Mouse (Mus musculus): Measurements from ENCODE around the gene Mdp1. TPM values are rescaled to one million over a fixed set of nuclear protein-coding genes. Genes with fewer than 3 reads are reported as not detected.

Mdp1 gene
- polyA plus RNA-seq, 1 experiment from 2014 or later, result 100 TPM

- peaks cover 54% of the 10 kb centered on the region for H3K36me3 ChIP-seq (ENCODE audit: control insufficient read depth, insufficient read depth, low read length)
Measured at GRCm38 (mm10) chr14:55608339-55608738, 52.0 kb downstream of the Mdp1 start.

More at GRCm38 (mm10) chr14:55608339-55608738, 52.0 kb downstream of the Mdp1 start:
- Histone ChIP-seq H3K27ac (replicated peaks in 1 of 2; ENCODE audit: control insufficient read depth in 1 of 2, insufficient read depth in 1 of 2, low read depth in 2 of 2, low read length in 2 of 2) (no peak overlapping the region), H3K4me2 (ENCODE audit: low read length) (no peak overlapping the region), H3K27me3 (ENCODE audit: control insufficient read depth, insufficient read depth, low read length) (no peaks in the 10 kb centered on the region), H3K9ac (ENCODE audit: low read length) (no peak overlapping the region), H3K4me1 (ENCODE audit: control insufficient read depth in 2 of 2, insufficient read depth in 2 of 2, low read length in 2 of 2) (peaks cover 7 to 11% of the 10 kb centered on the region in 2 experiments; a peak in 3 of 4 replicates), H3K9me3 (ENCODE audit: control insufficient read depth, low read length) (no peaks in the 10 kb centered on the region), H3K4me3 (ENCODE audit: control insufficient read depth in 1 of 2, insufficient read depth in 1 of 2, low read depth in 1 of 2, low read length in 2 of 2) (no peak overlapping the region)
- ATAC-seq (ENCODE audit: insufficient number of reproducible peaks, insufficient read depth, low FRiP score, low read depth), result no peak
- 95% methylated on average over 6 of the region's 6 CpGs for WGBS

Other genes with a start within 250 kb of the Mdp1 start
- gene Dhrs4, start 181.8 kb downstream of the Mdp1 start, polyA plus RNA-seq (2014; fragmentation: Nextera tagmentation; extraction: Ambion mirVana), result 43.4 and 54.1 TPM in 2 replicates
- gene Carmil3, start 169.9 kb downstream of the Mdp1 start, polyA plus RNA-seq (2014; fragmentation: Nextera tagmentation; extraction: Ambion mirVana), result 1.6 and 2.9 TPM in 2 replicates
- 0.12 and 0.36 TPM in 2 replicates for gene Cpne6, start 150.1 kb downstream of the Mdp1 start, polyA plus RNA-seq (2014; fragmentation: Nextera tagmentation; extraction: Ambion mirVana)
- gene Nrl, start 135.5 kb downstream of the Mdp1 start, polyA plus RNA-seq (2014; fragmentation: Nextera tagmentation; extraction: Ambion mirVana), result not detected in 2 replicates
- gene Pck2, start 120.2 kb downstream of the Mdp1 start, polyA plus RNA-seq (2014; fragmentation: Nextera tagmentation; extraction: Ambion mirVana), result 35.1 TPM in 2 replicates
- gene Dcaf11, start 100.5 kb downstream of the Mdp1 start, polyA plus RNA-seq (2014; fragmentation: Nextera tagmentation; extraction: Ambion mirVana), result 68.1 and 74.1 TPM in 2 replicates
- gene A730061H03Rik, start 100.1 kb downstream of the Mdp1 start, polyA plus RNA-seq (2014; fragmentation: Nextera tagmentation; extraction: Ambion mirVana), result not detected in 2 replicates
- gene Fitm1, start 84.9 kb downstream of the Mdp1 start, polyA plus RNA-seq (2014; fragmentation: Nextera tagmentation; extraction: Ambion mirVana), result 97.6 and 102 TPM in 2 replicates
- 224 and 250 TPM in 2 replicates for gene Psme1, start 82.4 kb downstream of the Mdp1 start, polyA plus RNA-seq (2014; fragmentation: Nextera tagmentation; extraction: Ambion mirVana)
- 22.6 and 22.7 TPM in 2 replicates for gene Emc9, start 75.2 kb downstream of the Mdp1 start, polyA plus RNA-seq (2014; fragmentation: Nextera tagmentation; extraction: Ambion mirVana)
- 225 and 229 TPM in 2 replicates for gene Psme2, start 69.4 kb downstream of the Mdp1 start, polyA plus RNA-seq (2014; fragmentation: Nextera tagmentation; extraction: Ambion mirVana)
- gene Rnf31, start 68.8 kb downstream of the Mdp1 start, polyA plus RNA-seq (2014; fragmentation: Nextera tagmentation; extraction: Ambion mirVana), result 12.7 and 13.1 TPM in 2 replicates
- gene Irf9, start 56.9 kb downstream of the Mdp1 start, polyA plus RNA-seq (2014; fragmentation: Nextera tagmentation; extraction: Ambion mirVana), result 9.8 and 10.1 TPM in 2 replicates
- gene Rec8, start 42.5 kb downstream of the Mdp1 start, polyA plus RNA-seq (2014; fragmentation: Nextera tagmentation; extraction: Ambion mirVana), result 7.1 and 10.2 TPM in 2 replicates
- 65.7 and 68.4 TPM in 2 replicates for gene Ipo4, start 24.6 kb downstream of the Mdp1 start, polyA plus RNA-seq (2014; fragmentation: Nextera tagmentation; extraction: Ambion mirVana)
- gene Gm49378, start 22.6 kb downstream of the Mdp1 start, polyA plus RNA-seq (2014; fragmentation: Nextera tagmentation; extraction: Ambion mirVana), result 1.8 and 2.5 TPM in 2 replicates
- 86.6 and 90.0 TPM in 2 replicates for gene Tm9sf1, start 16.7 kb downstream of the Mdp1 start, polyA plus RNA-seq (2014; fragmentation: Nextera tagmentation; extraction: Ambion mirVana)
- gene Tssk4, start 10.3 kb downstream of the Mdp1 start, polyA plus RNA-seq (2014; fragmentation: Nextera tagmentation; extraction: Ambion mirVana), result 0.35 and 0.46 TPM in 2 replicates
- 40.6 and 40.9 TPM in 2 replicates for gene Gmpr2, start 11.4 kb upstream of the Mdp1 start, polyA plus RNA-seq (2014; fragmentation: Nextera tagmentation; extraction: Ambion mirVana)
- gene Nedd8, start 11.6 kb upstream of the Mdp1 start, polyA plus RNA-seq (2014; fragmentation: Nextera tagmentation; extraction: Ambion mirVana), result 511 and 563 TPM in 2 replicates
- 28.7 and 31.6 TPM in 2 replicates for gene Tinf2, start 21.3 kb upstream of the Mdp1 start, polyA plus RNA-seq (2014; fragmentation: Nextera tagmentation; extraction: Ambion mirVana)
- 0.13 and 0.14 TPM in 2 replicates for gene Tgm1, start 53.4 kb upstream of the Mdp1 start, polyA plus RNA-seq (2014; fragmentation: Nextera tagmentation; extraction: Ambion mirVana)
- 20.1 and 20.5 TPM in 2 replicates for gene Rabggta, start 61.8 kb upstream of the Mdp1 start, polyA plus RNA-seq (2014; fragmentation: Nextera tagmentation; extraction: Ambion mirVana)
- gene Dhrs1, start 85.2 kb upstream of the Mdp1 start, polyA plus RNA-seq (2014; fragmentation: Nextera tagmentation; extraction: Ambion mirVana), result 59.8 and 70.6 TPM in 2 replicates
- 21.3 and 25.2 TPM in 2 replicates for gene Nop9, start 85.2 kb upstream of the Mdp1 start, polyA plus RNA-seq (2014; fragmentation: Nextera tagmentation; extraction: Ambion mirVana)
- gene Cideb, start 98.0 kb upstream of the Mdp1 start, polyA plus RNA-seq (2014; fragmentation: Nextera tagmentation; extraction: Ambion mirVana), result 1.5 and 1.6 TPM in 2 replicates
- gene Ltb4r2, start 100.9 kb upstream of the Mdp1 start, polyA plus RNA-seq (2014; fragmentation: Nextera tagmentation; extraction: Ambion mirVana), result 0.24 and 0.27 TPM in 2 replicates
- gene Ltb4r1, start 105.5 kb upstream of the Mdp1 start, polyA plus RNA-seq (2014; fragmentation: Nextera tagmentation; extraction: Ambion mirVana), result 0.28 and 0.62 TPM in 2 replicates
- 14.8 and 17.7 TPM in 2 replicates for gene Adcy4, start 123.6 kb upstream of the Mdp1 start, polyA plus RNA-seq (2014; fragmentation: Nextera tagmentation; extraction: Ambion mirVana)
- 13.6 and 16.1 TPM in 2 replicates for gene Ripk3, start 128.4 kb upstream of the Mdp1 start, polyA plus RNA-seq (2014; fragmentation: Nextera tagmentation; extraction: Ambion mirVana)
- 7.6 and 11.0 TPM in 2 replicates for gene Nfatc4, start 162.6 kb upstream of the Mdp1 start, polyA plus RNA-seq (2014; fragmentation: Nextera tagmentation; extraction: Ambion mirVana)
- gene Nynrin, start 193.5 kb upstream of the Mdp1 start, polyA plus RNA-seq (2014; fragmentation: Nextera tagmentation; extraction: Ambion mirVana), result 11.0 and 12.4 TPM in 2 replicates
- gene Cbln3, start 223.9 kb upstream of the Mdp1 start, polyA plus RNA-seq (2014; fragmentation: Nextera tagmentation; extraction: Ambion mirVana), result 0.24 and 0.61 TPM in 2 replicates
- 5.7 and 6.1 TPM in 2 replicates for gene Khnyn, start 224.4 kb upstream of the Mdp1 start, polyA plus RNA-seq (2014; fragmentation: Nextera tagmentation; extraction: Ambion mirVana)
- 51.6 and 52.1 TPM in 2 replicates for gene Sdr39u1, start 239.8 kb upstream of the Mdp1 start, polyA plus RNA-seq (2014; fragmentation: Nextera tagmentation; extraction: Ambion mirVana)